8 mouse cellular contexts compared by ENCODE assay signal in the genomic region with DNA sequence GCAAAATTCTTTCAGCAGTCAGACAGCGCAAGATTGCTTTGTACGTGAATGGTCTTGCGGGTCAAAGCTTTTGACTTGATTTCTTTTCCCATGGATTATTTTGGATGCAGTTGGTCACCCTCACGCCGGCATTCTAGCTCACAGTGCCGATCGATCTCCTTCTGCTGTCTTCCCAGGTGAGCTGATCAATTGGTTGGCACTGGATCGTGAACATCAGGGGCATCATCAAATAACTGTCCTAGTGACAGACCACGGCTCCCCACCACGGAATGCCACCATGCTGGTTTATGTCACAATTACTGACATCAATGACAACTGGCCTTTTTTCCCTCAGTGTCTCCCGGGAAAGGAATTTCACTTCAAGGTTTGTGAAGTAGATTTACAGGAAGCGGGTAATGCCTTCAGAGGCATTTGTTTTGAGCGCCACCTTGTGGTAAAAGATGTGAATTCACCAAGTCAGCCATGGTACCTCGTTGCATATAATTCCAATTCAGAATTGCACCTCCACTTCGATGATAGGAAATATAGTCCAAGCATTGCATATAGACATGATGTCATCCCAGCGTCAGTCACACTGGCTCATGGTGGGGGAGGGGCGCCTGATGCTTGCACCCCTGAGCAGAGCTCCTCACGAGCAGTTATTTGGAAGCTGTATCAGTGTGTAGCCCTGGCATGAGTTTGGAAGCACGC.
DNase-seq lines count a peak whose midpoint lies in the region; ATAC-seq and TF ChIP-seq lines count a peak whose summit lies in the region.

No protein-coding gene starts in this region.

- peak; percentile 14 for DNase-seq in MEL-GATA-1-ER (ENCODE audit: extremely low read depth, low read depth)
- peak; percentile 90 for DNase-seq in forebrain, postnatal 0 days
- DNase-seq in heart, postnatal 4 days, result peak; percentile 75
- DNase-seq in layer of hippocampus, adult 18-20 months (ENCODE audit: low spot score in 2 of 2), result peak; percentile 64 to 87
- peak; percentile 95 for DNase-seq in lung, embryonic 14.5 days
- DNase-seq in ovary, postnatal 14 days (ENCODE audit: low spot score), result peak; percentile 68
- DNase-seq in natural killer cell, adult 2 months (ENCODE audit: low spot score in 2 of 2), result no peak

- H3K36me3 ChIP-seq in forebrain, postnatal 0 days (ENCODE audit: insufficient read depth), result no peaks in the 10 kb centered on the region
- no peaks in the 10 kb centered on the region for H3K36me3 ChIP-seq in lung, embryonic 14.5 days (ENCODE audit: insufficient read depth)

- H3K4me2 ChIP-seq in forebrain, postnatal 0 days (ENCODE audit: low read depth), result peak overlapping the region; percentile 23; the same call in 1 of the 2 replicates
- H3K4me2 ChIP-seq in lung, embryonic 14.5 days, result peak overlapping the region; percentile 49; the same call in 1 of the 2 replicates

- ATAC-seq in cerebellum, adult (ENCODE audit: insufficient number of reproducible peaks, low FRiP score, low TSS enrichment), result peak; percentile 73
- peak; percentile 85 for ATAC-seq in forebrain, postnatal 0 days
- peak; percentile 63; the same call in 1 of the 2 replicates for ATAC-seq in lung, embryonic 14.5 days (ENCODE audit: insufficient read depth)

- peak; percentile 91 for TF ChIP-seq CTCF in forebrain, postnatal 0 days (IDR thresholded peaks at IDR 0.05; ENCODE audit: low read depth)
- peak; percentile 88 for TF ChIP-seq CTCF in lung, embryonic 14.5 days (IDR thresholded peaks at IDR 0.05; ENCODE audit: low read depth)

- WGBS in forebrain, postnatal 0 days, result 36% methylated on average over 19 of the region's 19 CpGs
- 34% methylated on average over 19 of the region's 19 CpGs for WGBS in lung, embryonic 14.5 days

- H3K27ac ChIP-seq in forebrain, postnatal 0 days (ENCODE audit: low read depth, low read length), result no peak overlapping the region
- H3K27ac ChIP-seq in lung, embryonic 14.5 days (ENCODE audit: low read depth), result no peak overlapping the region

- no peaks in the 10 kb centered on the region for H3K4me1 ChIP-seq in forebrain, postnatal 0 days (ENCODE audit: insufficient read depth)
- H3K4me1 ChIP-seq in lung, embryonic 14.5 days (ENCODE audit: insufficient read depth), result 0 out of 2 replicates have a peak, but pooled peaks cover 3% of the 10 kb centered on the region

- H3K4me3 ChIP-seq in forebrain, postnatal 0 days (ENCODE audit: low read depth, low read length), result no peak overlapping the region
- H3K4me3 ChIP-seq in lung, embryonic 14.5 days (ENCODE audit: low read depth, low read length), result no peak overlapping the region

- H3K9me3 ChIP-seq in forebrain, postnatal 0 days (ENCODE audit: low read length), result no peaks in the 10 kb centered on the region
- H3K9me3 ChIP-seq in lung, embryonic 14.5 days (ENCODE audit: low read depth, low read length), result no peaks in the 10 kb centered on the region

- no peak overlapping the region; the same call in 1 of the 2 replicates for H3K9ac ChIP-seq in forebrain, postnatal 0 days
- no peak overlapping the region; the same call in 1 of the 2 replicates for H3K9ac ChIP-seq in lung, embryonic 14.5 days

- H3K27me3 ChIP-seq in forebrain, postnatal 0 days (ENCODE audit: insufficient read depth, low read length), result no peaks in the 10 kb centered on the region
- 0 out of 2 replicates have a peak, but pooled peaks cover 2% of the 10 kb centered on the region for H3K27me3 ChIP-seq in lung, embryonic 14.5 days (ENCODE audit: insufficient read depth, low read length)

Comparison
In these comparisons a context has a peak if more than half of its experiments do, and no peak if none do; other contexts are left out.
1. DNase-seq: peak in MEL-GATA-1-ER (single experiment), forebrain, postnatal 0 days (single experiment), heart, postnatal 4 days (single experiment), layer of hippocampus, adult 18-20 months (2 of 2), lung, embryonic 14.5 days (single experiment) and ovary, postnatal 14 days (single experiment); none in natural killer cell, adult 2 months (0 of 2).
2. Peak in every context shown above with its lines, with median percentiles within 50 percentile points of each other: ATAC-seq.